Mouse (Mus musculus): Measurements from ENCODE around the gene Srd5a3. TPM values are rescaled to one million over a fixed set of nuclear protein-coding genes. Genes with fewer than 3 reads are reported as not detected.

The Srd5a3 gene
- polyA plus RNA-seq, 1 experiment from 2014 or later = 14.2 TPM

- H3K27me3 ChIP-seq (ENCODE audit: control insufficient read depth, insufficient read depth, low read length) = no peaks in the 10 kb centered on the region
- no peak overlapping the region for H3K4me3 ChIP-seq (ENCODE audit: low read depth, low read length)
- no peaks in the 10 kb centered on the region for H3K9me3 ChIP-seq (ENCODE audit: control insufficient read depth, low read length)
- no peaks in the 10 kb centered on the region for H3K36me3 ChIP-seq (ENCODE audit: control insufficient read depth, insufficient read depth, low read length)
- no peak for ATAC-seq (ENCODE audit: low read depth)
- H3K4me1 ChIP-seq (ENCODE audit: control insufficient read depth, insufficient read depth, low read length) = no peaks in the 10 kb centered on the region
- H3K4me2 ChIP-seq (ENCODE audit: low read depth, low read length) = no peak overlapping the region
- H3K27ac ChIP-seq (ENCODE audit: low read depth, low read length) = no peak overlapping the region
- H3K9ac ChIP-seq (replicated peaks; ENCODE audit: low read depth, low read length) = no peak overlapping the region
- 84% methylated on average over 7 of the region's 7 CpGs for WGBS
These were observed 37.6 kb downstream of the Srd5a3 start for GRCm38 (mm10) chr5:76177664-76178063.

GRCm38 (mm10) chr5:76179171-76179570, 39.1 kb downstream of the Srd5a3 start:
- Histone ChIP-seq H3K36me3 (ENCODE audit: control insufficient read depth, insufficient read depth, low read length) (no peaks in the 10 kb centered on the region), H3K4me3 (ENCODE audit: low read depth, low read length) (no peak overlapping the region), H3K27ac (ENCODE audit: low read depth, low read length) (no peak overlapping the region), H3K4me2 (ENCODE audit: low read depth, low read length) (no peak overlapping the region), H3K9ac (replicated peaks; ENCODE audit: low read depth, low read length) (no peak overlapping the region), H3K27me3 (ENCODE audit: control insufficient read depth, insufficient read depth, low read length) (no peaks in the 10 kb centered on the region), H3K9me3 (ENCODE audit: control insufficient read depth, low read length) (no peaks in the 10 kb centered on the region), H3K4me1 (ENCODE audit: control insufficient read depth, insufficient read depth, low read length) (no peaks in the 10 kb centered on the region)
- 97% methylated on average over 5 of the region's 5 CpGs for WGBS
- ATAC-seq (ENCODE audit: low read depth) = no peak

GRCm38 (mm10) chr5:76179791-76180190, 39.7 kb downstream of the Srd5a3 start:
- WGBS = 88% methylated on average over 5 of the region's 5 CpGs
- no peak for ATAC-seq (ENCODE audit: low read depth)
- Histone ChIP-seq H3K4me2 (ENCODE audit: low read depth, low read length) (no peak overlapping the region), H3K36me3 (ENCODE audit: control insufficient read depth, insufficient read depth, low read length) (no peaks in the 10 kb centered on the region), H3K4me3 (ENCODE audit: low read depth, low read length) (no peak overlapping the region), H3K4me1 (ENCODE audit: control insufficient read depth, insufficient read depth, low read length) (peaks cover 1% of the 10 kb centered on the region; the same call in 1 of the 2 replicates), H3K9me3 (ENCODE audit: control insufficient read depth, low read length) (no peaks in the 10 kb centered on the region), H3K27ac (ENCODE audit: low read depth, low read length) (no peak overlapping the region), H3K27me3 (ENCODE audit: control insufficient read depth, insufficient read depth, low read length) (no peaks in the 10 kb centered on the region), H3K9ac (replicated peaks; ENCODE audit: low read depth, low read length) (no peak overlapping the region)

GRCm38 (mm10) chr5:76182326-76182725, 42.3 kb downstream of the Srd5a3 start:
- H3K4me2 ChIP-seq (ENCODE audit: low read depth, low read length) = no peak overlapping the region
- H3K9ac ChIP-seq (replicated peaks; ENCODE audit: low read depth, low read length) = no peak overlapping the region
- no peak for ATAC-seq (ENCODE audit: low read depth)
- no peak overlapping the region for H3K4me3 ChIP-seq (ENCODE audit: low read depth, low read length)
- H3K27ac ChIP-seq (ENCODE audit: low read depth, low read length) = no peak overlapping the region
- no peaks in the 10 kb centered on the region for H3K36me3 ChIP-seq (ENCODE audit: control insufficient read depth, insufficient read depth, low read length)
- WGBS = 58% methylated on average over 3 of the region's 3 CpGs
- H3K9me3 ChIP-seq (ENCODE audit: control insufficient read depth, low read length) = no peaks in the 10 kb centered on the region
- peaks cover 13% of the 10 kb centered on the region for H3K4me1 ChIP-seq (ENCODE audit: control insufficient read depth, insufficient read depth, low read length)
- no peaks in the 10 kb centered on the region for H3K27me3 ChIP-seq (ENCODE audit: control insufficient read depth, insufficient read depth, low read length)

- Histone ChIP-seq H3K4me3 (ENCODE audit: low read depth, low read length) (peak overlapping the region; percentile 93), H3K4me1 (ENCODE audit: control insufficient read depth, insufficient read depth, low read length) (peaks cover 13% of the 10 kb centered on the region), H3K9ac (replicated peaks; ENCODE audit: low read depth, low read length) (peak overlapping the region; percentile 90), H3K4me2 (ENCODE audit: low read depth, low read length) (peak overlapping the region; percentile 73), H3K36me3 (ENCODE audit: control insufficient read depth, insufficient read depth, low read length) (no peaks in the 10 kb centered on the region), H3K27me3 (ENCODE audit: control insufficient read depth, insufficient read depth, low read length) (no peaks in the 10 kb centered on the region), H3K9me3 (ENCODE audit: control insufficient read depth, low read length) (no peaks in the 10 kb centered on the region), H3K27ac (ENCODE audit: low read depth, low read length) (peak overlapping the region; percentile 95; the same call in 1 of the 2 replicates)
- no peak for ATAC-seq (ENCODE audit: low read depth)
- WGBS = 41% methylated on average over 17 of the region's 17 CpGs
These were observed 43.1 kb downstream of the Srd5a3 start for GRCm38 (mm10) chr5:76183043-76183749.

GRCm38 (mm10) chr5:76183750-76184261, 43.7 kb downstream of the Srd5a3 start, which contains the start of gene Tmem165:
Gene Tmem165, plus strand, starts transcription at chr5:76183880.
- Histone ChIP-seq H3K9me3 (ENCODE audit: control insufficient read depth, low read length) (no peaks in the 10 kb centered on the region), H3K36me3 (ENCODE audit: control insufficient read depth, insufficient read depth, low read length) (no peaks in the 10 kb centered on the region), H3K27me3 (ENCODE audit: control insufficient read depth, insufficient read depth, low read length) (no peaks in the 10 kb centered on the region), H3K9ac (replicated peaks; ENCODE audit: low read depth, low read length) (peak within 1 kb of the TSS; percentile 90), H3K4me1 (ENCODE audit: control insufficient read depth, insufficient read depth, low read length) (peaks cover 13% of the 10 kb centered on the region), H3K27ac (ENCODE audit: low read depth, low read length) (peak within 1 kb of the TSS; percentile 95), H3K4me2 (ENCODE audit: low read depth, low read length) (peak within 1 kb of the TSS; percentile 73), H3K4me3 (ENCODE audit: low read depth, low read length) (peak within 1 kb of the TSS; percentile 93)
- ATAC-seq (ENCODE audit: low read depth) = peak; percentile 99
- WGBS = under 1% methylated on average over 50 of the region's 62 CpGs

GRCm38 (mm10) chr5:76184286-76185080, 44.4 kb downstream of the Srd5a3 start:
- 4% methylated on average over 38 of the region's 38 CpGs for WGBS
- no peaks in the 10 kb centered on the region for H3K36me3 ChIP-seq (ENCODE audit: control insufficient read depth, insufficient read depth, low read length)
- peaks cover 13% of the 10 kb centered on the region for H3K4me1 ChIP-seq (ENCODE audit: control insufficient read depth, insufficient read depth, low read length)
- H3K4me3 ChIP-seq (ENCODE audit: low read depth, low read length) = peak overlapping the region; percentile 93
- H3K27me3 ChIP-seq (ENCODE audit: control insufficient read depth, insufficient read depth, low read length) = no peaks in the 10 kb centered on the region
- peak; percentile 90 for ATAC-seq (ENCODE audit: low read depth)
- no peaks in the 10 kb centered on the region for H3K9me3 ChIP-seq (ENCODE audit: control insufficient read depth, low read length)
- peak overlapping the region; percentile 73 for H3K4me2 ChIP-seq (ENCODE audit: low read depth, low read length)
- peak overlapping the region; percentile 95 for H3K27ac ChIP-seq (ENCODE audit: low read depth, low read length)
- H3K9ac ChIP-seq (replicated peaks; ENCODE audit: low read depth, low read length) = peak overlapping the region; percentile 90

- 83% methylated on average over 5 of the region's 5 CpGs for WGBS
These were observed 47.8 kb downstream of the Srd5a3 start for GRCm38 (mm10) chr5:76187885-76188284.

GRCm38 (mm10) chr5:76190609-76191008, 50.5 kb downstream of the Srd5a3 start:
- Histone ChIP-seq H3K27me3 (ENCODE audit: control insufficient read depth, insufficient read depth, low read length) (no peaks in the 10 kb centered on the region), H3K9ac (replicated peaks; ENCODE audit: low read depth, low read length) (no peak overlapping the region), H3K9me3 (ENCODE audit: control insufficient read depth, low read length) (no peaks in the 10 kb centered on the region), H3K4me1 (ENCODE audit: control insufficient read depth, insufficient read depth, low read length) (peaks cover 3% of the 10 kb centered on the region; the same call in 1 of the 2 replicates), H3K4me2 (ENCODE audit: low read depth, low read length) (no peak overlapping the region), H3K36me3 (ENCODE audit: control insufficient read depth, insufficient read depth, low read length) (no peaks in the 10 kb centered on the region), H3K4me3 (ENCODE audit: low read depth, low read length) (no peak overlapping the region), H3K27ac (ENCODE audit: low read depth, low read length) (no peak overlapping the region)
- WGBS = 90% methylated on average over 4 of the region's 4 CpGs
- ATAC-seq (ENCODE audit: low read depth) = no peak

More at GRCm38 (mm10) chr5:76187885-76188284, 47.8 kb downstream of the Srd5a3 start:
- H3K9ac ChIP-seq (replicated peaks; ENCODE audit: low read depth, low read length) = no peak overlapping the region
- no peak for ATAC-seq (ENCODE audit: low read depth)
- no peak overlapping the region for H3K4me2 ChIP-seq (ENCODE audit: low read depth, low read length)
- no peaks in the 10 kb centered on the region for H3K36me3 ChIP-seq (ENCODE audit: control insufficient read depth, insufficient read depth, low read length)
- no peaks in the 10 kb centered on the region for H3K27me3 ChIP-seq (ENCODE audit: control insufficient read depth, insufficient read depth, low read length)
- peaks cover 13% of the 10 kb centered on the region for H3K4me1 ChIP-seq (ENCODE audit: control insufficient read depth, insufficient read depth, low read length)
- no peak overlapping the region for H3K4me3 ChIP-seq (ENCODE audit: low read depth, low read length)
- H3K27ac ChIP-seq (ENCODE audit: low read depth, low read length) = no peak overlapping the region
- no peaks in the 10 kb centered on the region for H3K9me3 ChIP-seq (ENCODE audit: control insufficient read depth, low read length)

All from neural tube, embryonic 14.5 days (tissue).